ENCODE assay signal across 21 mouse cellular contexts in genomic region chr2:59775148-59775547, GRCm38 (mm10).
DNase-seq lines count a peak whose midpoint lies in the region; ATAC-seq and TF ChIP-seq lines count a peak whose summit lies in the region.
"Had no signal": no experiment of that assay in that cellular context is flagged by ENCODE, and none has a peak within 500 bp of the region (broad histone marks: within the 10 kb centered on the region; RNA-seq: fewer than 3 reads in every experiment).

No protein-coding gene starts in this region.

- H3K36me3 ChIP-seq in lung, embryonic 16.5 days (ENCODE audit: control insufficient read depth, insufficient read depth, low read length), result no peaks in the 10 kb centered on the region
- no peaks in the 10 kb centered on the region for H3K36me3 ChIP-seq in stomach, postnatal 0 days (ENCODE audit: control insufficient read depth, insufficient read depth, low read length)
- H3K36me3 ChIP-seq: neural tube, embryonic 13.5 days had no signal

- TF ChIP-seq CTCF in gastrocnemius, adult 2 months (IDR thresholded peaks at IDR 0.05), result no peak
- 0 out of 2 replicates have a peak, but pooled peaks have one; percentile 5 for TF ChIP-seq CTCF in stomach, postnatal 0 days (IDR thresholded peaks at IDR 0.05; ENCODE audit: low read depth)

- peak; percentile 67 for ATAC-seq in lung, embryonic 16.5 days (ENCODE audit: low read depth)
- peak; percentile 71; the same call in 1 of the 2 replicates for ATAC-seq in stomach, postnatal 0 days (ENCODE audit: low FRiP score, low TSS enrichment)
- no peak for ATAC-seq in megakaryocyte, adult 5-6 weeks (ENCODE audit: poor library complexity, severe bottlenecking)
- ATAC-seq: activated CD4-positive, CD25-positive, alpha-beta regulatory T cell, adult 4 months had no signal

- no peak for DNase-seq in gastrocnemius, adult 2 months
- DNase-seq in gastrocnemius, adult 8-10 months (ENCODE audit: low spot score in 2 of 2), result no peak
- DNase-seq in ZHBTc4 (ENCODE audit: low read depth, low spot score), result peak; percentile 56
- DNase-seq in stomach, postnatal 0 days (ENCODE audit: low spot score), result peak; percentile 44
- no peak for DNase-seq in cerebellum, adult 18-20 months
- DNase-seq: adrenal gland, postnatal 14 days; cerebellum, postnatal 14 days; gastrocnemius, postnatal 10 days; heart, adult 11 months; heart, postnatal 14 days; layer of hippocampus, postnatal 36 days; midbrain, embryonic 14.5 days; thymus, postnatal 14 days had no signal

- H3K9ac ChIP-seq in lung, embryonic 16.5 days (ENCODE audit: low read length), result no peak overlapping the region
- no peak overlapping the region for H3K9ac ChIP-seq in stomach, postnatal 0 days (ENCODE audit: low read length)
- H3K9ac ChIP-seq: heart, embryonic 12.5 days; hindbrain, embryonic 14.5 days; liver, embryonic 14.5 days; neural tube, embryonic 13.5 days had no signal

- no peak overlapping the region for H3K4me3 ChIP-seq in gastrocnemius, adult 2 months
- H3K4me3 ChIP-seq in lung, embryonic 16.5 days (ENCODE audit: low read length), result no peak overlapping the region
- no peak overlapping the region for H3K4me3 ChIP-seq in stomach, postnatal 0 days (ENCODE audit: low read depth, low read length)
- H3K4me3 ChIP-seq: heart, embryonic 12.5 days; megakaryocyte, embryonic 14.5 days; neural tube, embryonic 13.5 days had no signal

- H3K4me2 ChIP-seq in lung, embryonic 16.5 days (ENCODE audit: low read depth, low read length), result no peak overlapping the region
- no peak overlapping the region for H3K4me2 ChIP-seq in stomach, postnatal 0 days (replicated peaks; ENCODE audit: low read depth)
- H3K4me2 ChIP-seq: heart, embryonic 12.5 days; hindbrain, embryonic 14.5 days; neural tube, embryonic 13.5 days had no signal

- peak overlapping the region; percentile 59; the same call in 1 of the 2 replicates for H3K27ac ChIP-seq in gastrocnemius, adult 2 months
- H3K27ac ChIP-seq in lung, embryonic 16.5 days (ENCODE audit: low read length), result peak overlapping the region; percentile 64
- peak overlapping the region; percentile 73; the same call in 1 of the 2 replicates for H3K27ac ChIP-seq in stomach, postnatal 0 days (replicated peaks)
- H3K27ac ChIP-seq: hindbrain, embryonic 14.5 days; liver, embryonic 14.5 days; neural tube, embryonic 13.5 days had no signal

- H3K4me1 ChIP-seq in lung, embryonic 16.5 days (replicated peaks; ENCODE audit: control insufficient read depth, insufficient read depth, low read length), result peaks cover 22% of the 10 kb centered on the region
- no peaks in the 10 kb centered on the region for H3K4me1 ChIP-seq in stomach, postnatal 0 days (replicated peaks; ENCODE audit: control insufficient read depth, insufficient read depth)

- intact Hi-C loops in gastrocnemius, adult 2 months (cut with DNase I), result no loop called here

- TF ChIP-seq EP300 in stomach, postnatal 0 days (optimal IDR thresholded peaks at IDR 0.05), result no peak

- no peaks in the 10 kb centered on the region for H3K9me3 ChIP-seq in lung, embryonic 16.5 days (ENCODE audit: control insufficient read depth, low read length)
- no peaks in the 10 kb centered on the region for H3K9me3 ChIP-seq in stomach, postnatal 0 days (ENCODE audit: control insufficient read depth, low read length)
- H3K9me3 ChIP-seq: heart, embryonic 12.5 days; megakaryocyte, embryonic 14.5 days; neural tube, embryonic 13.5 days had no signal

- H3K27me3 ChIP-seq in lung, embryonic 16.5 days (ENCODE audit: control insufficient read depth, insufficient read depth, low read depth, low read length), result no peaks in the 10 kb centered on the region
- H3K27me3 ChIP-seq in stomach, postnatal 0 days (ENCODE audit: control insufficient read depth, insufficient read depth, low read length), result no peaks in the 10 kb centered on the region
- H3K27me3 ChIP-seq: heart, embryonic 12.5 days; neural tube, embryonic 13.5 days had no signal

- 49% methylated on average over 5 of the region's 5 CpGs for WGBS in lung, embryonic 16.5 days
- WGBS in stomach, postnatal 0 days, result 58% methylated on average over 5 of the region's 5 CpGs

Comparison
In these comparisons a context has a peak if more than half of its experiments do, and no peak if none do; other contexts are left out.
1. DNase-seq: peak in ZHBTc4 (single experiment) and stomach, postnatal 0 days (single experiment); none in gastrocnemius, adult 2 months (single experiment), gastrocnemius, adult 8-10 months (0 of 2) and cerebellum, adult 18-20 months (0 of 2).
2. Peak in every context shown above with its lines, with median percentiles within 50 percentile points of each other: H3K27ac ChIP-seq.